Mouse (Mus musculus) left cerebral cortex, postnatal 4 days (tissue): ENCODE results near the gene Desi2. TPM values are rescaled to one million over a fixed set of nuclear protein-coding genes. Genes with fewer than 3 reads are reported as not detected.
"Not testable (repeated sequence)": the region's sequence is repeated elsewhere in the genome, so short reads cannot be mapped to it uniquely, and the experiment has no call there.

ENCODE experiments used
- DNase-seq: peaks from one replicate; pipeline ENCODE4 v3.0.0-alpha.2; 2022
- intact Hi-C: fragments of 180-260 bp; cut with DNase I; formaldehyde crosslinking; loops from one replicate; pipeline ENCODE4 v1.15.1; 2025
- total RNA-seq, 2 experiments: library from RNA; stranded (reverse); gene quantifications; 2 replicates each; pipeline ENCODE4 v1.2.3; 2021

Gene Desi2
- total RNA-seq, 2 experiments from 2014 or later = 24.0 to 27.5 TPM

- intact Hi-C loops = no loop called here
- no peak for DNase-seq
Measured at GRCm38 (mm10) chr1:178256351-178256750, 69.1 kb downstream of the Desi2 start.

GRCm38 (mm10) chr1:178258821-178259220 is 71.6 kb downstream of the Desi2 start:
- intact Hi-C loops = no loop called here
- DNase-seq = no peak

- intact Hi-C loops, DNase-seq: not testable (repeated sequence)
Measured at GRCm38 (mm10) chr1:178265381-178265780, 78.2 kb downstream of the Desi2 start.

GRCm38 (mm10) chr1:178270635-178271034 is 83.4 kb downstream of the Desi2 start:
- DNase-seq = no peak
- intact Hi-C loops = no loop called here

- no peak for DNase-seq
- intact Hi-C loops = loop anchor here (5.0 kb wide), 1 partner anchor 42 kb away; the partner anchor contains the start of gene Cox20
Measured at GRCm38 (mm10) chr1:178275174-178275730, 88.0 kb downstream of the Desi2 start.

- intact Hi-C loops = loop anchor here (5.0 kb wide), 1 partner anchor 42 kb away; the partner anchor contains the start of gene Cox20
- DNase-seq = no peak
Measured at GRCm38 (mm10) chr1:178275738-178276053, 88.5 kb downstream of the Desi2 start.

GRCm38 (mm10) chr1:178276054-178276911 is 89.1 kb downstream of the Desi2 start:
- intact Hi-C loops = loop anchor here (5.0 kb wide), 1 partner anchor 41 kb away; the partner anchor contains the start of gene Cox20
- DNase-seq = peak; percentile 76

GRCm38 (mm10) chr1:178283314-178283713 is 96.1 kb downstream of the Desi2 start:
- DNase-seq, intact Hi-C loops: not testable (repeated sequence)

- intact Hi-C loops = no loop called here
- DNase-seq = no peak
Measured at GRCm38 (mm10) chr1:178283946-178284720, 96.9 kb downstream of the Desi2 start.

- DNase-seq = no peak
- intact Hi-C loops = no loop called here
Measured at GRCm38 (mm10) chr1:178287601-178288176, 100.5 kb downstream of the Desi2 start.

- intact Hi-C loops = no loop called here
- no peak for DNase-seq
Measured at GRCm38 (mm10) chr1:178291716-178292115, 104.5 kb downstream of the Desi2 start.

- no peak for DNase-seq
- intact Hi-C loops = no loop called here
Measured at GRCm38 (mm10) chr1:178294051-178294450, 106.8 kb downstream of the Desi2 start.

- DNase-seq = not testable (repeated sequence)
- intact Hi-C loops = loop anchor here (5.0 kb wide), 1 partner anchor 154 kb away; no protein-coding TSS in a partner anchor
Measured at GRCm38 (mm10) chr1:178301261-178301660, 114.0 kb downstream of the Desi2 start.

- intact Hi-C loops = loop anchor here (5.0 kb wide), 1 partner anchor 156 kb away; no protein-coding TSS in a partner anchor
- peak; percentile 81 for DNase-seq
Measured at GRCm38 (mm10) chr1:178303425-178303824, 116.2 kb downstream of the Desi2 start.

Other genes starting within 250 kb of the Desi2 start
- gene Catspere2, start 204.0 kb upstream of the Desi2 start, total RNA-seq = 1 to 10 TPM in 1 of 2 experiments, under 1 TPM in 1; 0.70 to 1.3 TPM
- gene Cox20, start 131.7 kb downstream of the Desi2 start, total RNA-seq = 10 to 100 TPM; 43.5 to 54.6 TPM
- 100 to 1,000 TPM; 539 to 583 TPM for gene Hnrnpu, start 150.4 kb downstream of the Desi2 start, total RNA-seq
- 1 to 10 TPM; 6.2 to 8.3 TPM for gene Efcab2, start 218.7 kb downstream of the Desi2 start, total RNA-seq